Mouse (Mus musculus) heart, embryonic 12.5 days (tissue): ENCODE data around the gene Lin28a. TPM values are rescaled to one million over a fixed set of nuclear protein-coding genes. Genes with fewer than 3 reads are reported as not detected.
A peak's percentile ranks its signal among the peaks of the same experiment; 100 is the strongest.

ENCODE experiments used
- ATAC-seq: fragments of 200-750 bp; cut with Nextera tagmentation; 2 replicates; pipeline ENCODE4 v1.8.0; 2017; ENCODE audit warnings: moderate TSS enrichment, moderate library complexity; ENCODE audit not compliant: insufficient number of reproducible peaks, low FRiP score
- H3K27ac ChIP-seq: fragments of 300-500 bp; sonication (generic); 2 replicates; pipeline ENCODE4 v1.5.1; 2016; ENCODE audit warnings: mild to moderate bottlenecking, moderate library complexity; ENCODE audit not compliant: poor library complexity, severe bottlenecking
- H3K27me3 ChIP-seq: fragments of 300-500 bp; sonication (generic); replicated peaks from 2 replicates; pipeline ENCODE4 v1.6.1; 2016; ENCODE audit warnings: mild to moderate bottlenecking, moderate library complexity
- H3K36me3 ChIP-seq: fragments of 300-500 bp; sonication (generic); 2 replicates; pipeline ENCODE4 v1.6.1; 2016; ENCODE audit warnings: mild to moderate bottlenecking, moderate library complexity
- H3K4me1 ChIP-seq: fragments of 300-500 bp; sonication (generic); replicated peaks from 2 replicates; pipeline ENCODE4 v1.6.1; 2016; ENCODE audit warnings: mild to moderate bottlenecking
- H3K4me2 ChIP-seq: fragments of 300-500 bp; sonication (generic); 2 replicates; pipeline ENCODE4 v1.6.1; 2016; ENCODE audit warnings: mild to moderate bottlenecking, moderate library complexity
- H3K4me3 ChIP-seq: fragments of 300-500 bp; sonication (generic); 2 replicates; pipeline ENCODE4 v1.5.1; 2016; ENCODE audit warnings: mild to moderate bottlenecking
- H3K9ac ChIP-seq: fragments of 300-500 bp; sonication (generic); 2 replicates; pipeline ENCODE4 v1.6.1; 2016; ENCODE audit warnings: mild to moderate bottlenecking, moderate library complexity
- H3K9me3 ChIP-seq: fragments of 300-500 bp; sonication (generic); replicated peaks from 2 replicates; pipeline ENCODE4 v1.6.1; 2016; ENCODE audit warnings: mild to moderate bottlenecking, moderate library complexity
- WGBS: fragments of 180-500 bp; shearing (Covaris S2); methylation state at CpG from one replicate; pipeline ENCODE4 v1.1.7; 2016; 5-methylcytosine and 5-hydroxymethylcytosine counted together
- polyA plus RNA-seq: library from polyadenylated mRNA; unstranded; fragments of >200 nt; fragmentation: Nextera tagmentation; extraction: Ambion mirVana; gene quantifications from 2 replicates; pipeline ENCODE4 v1.2.1, GENCODE M21; 2016

Gene Lin28a
- 0.64 and 0.99 TPM in 2 replicates for polyA plus RNA-seq

DNA sequence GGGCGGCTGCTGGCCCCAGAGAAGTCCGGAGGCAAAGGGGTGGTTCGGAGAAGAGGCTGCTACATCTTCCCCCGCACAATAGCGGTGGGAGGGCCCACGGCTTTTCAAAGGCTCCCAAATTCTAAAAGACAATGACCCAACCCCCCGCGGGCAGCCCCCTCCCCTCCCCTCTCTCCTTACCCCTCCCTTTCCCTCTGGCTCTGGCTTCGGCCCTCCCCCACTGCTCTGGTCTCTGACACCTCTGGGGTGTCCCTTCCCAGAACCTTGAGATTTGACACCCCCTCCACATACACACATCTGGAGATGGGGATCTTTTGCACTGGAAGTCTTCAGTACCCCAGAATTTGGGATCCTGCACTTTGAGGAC, at the start of gene Lin28a:
Lin28a (minus strand) TSS at position 63 of the 367 bp plus-strand sequence.
- peaks cover 42% of the 10 kb centered on the region for H3K27me3 ChIP-seq
- H3K27ac ChIP-seq, result no peak within 1 kb of the TSS
- peak within 1 kb of the TSS; percentile 39 for H3K4me3 ChIP-seq
- WGBS, result 0% methylated on average over 9 of the region's 9 CpGs
- H3K4me2 ChIP-seq, result peak within 1 kb of the TSS; percentile 68
- peaks cover 47% of the 10 kb centered on the region for H3K4me1 ChIP-seq
- H3K9me3 ChIP-seq, result no peaks in the 10 kb centered on the region
- no peaks in the 10 kb centered on the region for H3K36me3 ChIP-seq
- no peak within 1 kb of the TSS for H3K9ac ChIP-seq
- ATAC-seq, result no peak

GRCm38 (mm10) chr4:134067833-134068544, 49.3 kb upstream of the Lin28a start:
- H3K4me3 ChIP-seq, result no peak overlapping the region
- H3K9me3 ChIP-seq, result no peaks in the 10 kb centered on the region
- H3K36me3 ChIP-seq, result no peaks in the 10 kb centered on the region
- H3K27ac ChIP-seq, result no peak overlapping the region
- peaks cover 41% of the 10 kb centered on the region for H3K27me3 ChIP-seq
- ATAC-seq, result no peak
- H3K4me2 ChIP-seq, result no peak overlapping the region
- WGBS, result 75% methylated on average over 7 of the region's 7 CpGs
- peaks cover 8% of the 10 kb centered on the region; the same call in 1 of the 2 replicates for H3K4me1 ChIP-seq
- H3K9ac ChIP-seq, result no peak overlapping the region

DNA sequence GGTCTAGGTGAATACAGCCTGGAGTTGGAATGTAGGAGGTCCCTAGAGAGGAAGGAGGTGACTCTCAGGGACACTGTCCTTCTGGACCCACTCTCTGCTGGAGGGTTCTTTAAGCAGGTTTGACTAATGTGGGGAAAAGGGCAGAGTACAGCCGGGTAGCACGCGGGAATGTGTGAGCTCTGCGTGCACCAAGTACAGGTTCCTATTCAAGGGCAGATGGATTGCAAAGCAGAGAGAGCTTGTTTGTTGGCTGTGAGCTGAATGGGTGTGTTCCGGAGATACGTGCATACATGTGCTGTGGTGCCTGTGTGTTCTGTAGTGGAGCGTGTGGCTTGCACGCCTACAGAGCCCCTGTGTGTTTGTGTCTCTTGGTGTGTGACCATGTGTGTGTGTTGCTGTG, 48.7 kb upstream of the Lin28a start:
- no peak overlapping the region for H3K4me3 ChIP-seq
- H3K27ac ChIP-seq, result no peak overlapping the region
- H3K36me3 ChIP-seq, result no peaks in the 10 kb centered on the region
- ATAC-seq, result no peak; the same call in 1 of the 2 replicates
- no peaks in the 10 kb centered on the region for H3K9me3 ChIP-seq
- peaks cover 8% of the 10 kb centered on the region; the same call in 1 of the 2 replicates for H3K4me1 ChIP-seq
- no peak overlapping the region for H3K4me2 ChIP-seq
- 91% methylated on average over 8 of the region's 8 CpGs for WGBS
- no peak overlapping the region for H3K9ac ChIP-seq
- peaks cover 48% of the 10 kb centered on the region for H3K27me3 ChIP-seq

GRCm38 (mm10) chr4:134065431-134066004, 46.9 kb upstream of the Lin28a start:
- Histone ChIP-seq H3K4me3 (peak overlapping the region; percentile 15; the same call in 1 of the 2 replicates), H3K9me3 (no peaks in the 10 kb centered on the region), H3K4me1 (peaks cover 9% of the 10 kb centered on the region; the same call in 1 of the 2 replicates), H3K27me3 (peaks cover 63% of the 10 kb centered on the region), H3K27ac (no peak overlapping the region), H3K36me3 (no peaks in the 10 kb centered on the region), H3K4me2 (peak overlapping the region; percentile 19; the same call in 1 of the 2 replicates), H3K9ac (no peak overlapping the region)
- 23% methylated on average over 23 of the region's 23 CpGs for WGBS
- no peak for ATAC-seq

DNA sequence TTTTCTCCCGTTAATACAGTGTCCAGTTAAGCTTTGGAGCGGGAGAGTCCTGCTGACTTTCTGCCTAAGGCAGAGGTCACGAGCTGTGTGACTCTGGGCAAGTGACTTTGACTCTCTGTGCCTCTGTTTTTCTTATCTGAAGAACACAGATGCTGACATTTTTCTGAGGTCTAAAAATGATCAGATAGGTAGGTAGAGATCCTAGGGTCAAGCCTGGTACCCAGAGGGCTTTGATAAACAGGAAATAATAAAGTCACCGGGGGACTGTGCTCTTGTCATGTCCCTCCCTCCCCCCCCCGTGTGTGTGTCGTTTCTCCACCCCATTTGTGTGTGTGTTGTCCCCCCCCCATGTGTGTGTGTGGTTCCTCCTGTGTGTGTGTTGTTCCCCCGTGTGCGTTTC, 43.9 kb upstream of the Lin28a start:
- H3K27ac ChIP-seq, result no peak overlapping the region
- H3K9me3 ChIP-seq, result no peaks in the 10 kb centered on the region
- H3K9ac ChIP-seq, result no peak overlapping the region
- 54% methylated on average over 8 of the region's 8 CpGs for WGBS
- no peak overlapping the region for H3K4me2 ChIP-seq
- ATAC-seq, result no peak
- H3K4me3 ChIP-seq, result no peak overlapping the region
- H3K36me3 ChIP-seq, result no peaks in the 10 kb centered on the region
- H3K4me1 ChIP-seq, result peaks cover 12% of the 10 kb centered on the region; the same call in 1 of the 2 replicates
- peaks cover 80% of the 10 kb centered on the region for H3K27me3 ChIP-seq

DNA sequence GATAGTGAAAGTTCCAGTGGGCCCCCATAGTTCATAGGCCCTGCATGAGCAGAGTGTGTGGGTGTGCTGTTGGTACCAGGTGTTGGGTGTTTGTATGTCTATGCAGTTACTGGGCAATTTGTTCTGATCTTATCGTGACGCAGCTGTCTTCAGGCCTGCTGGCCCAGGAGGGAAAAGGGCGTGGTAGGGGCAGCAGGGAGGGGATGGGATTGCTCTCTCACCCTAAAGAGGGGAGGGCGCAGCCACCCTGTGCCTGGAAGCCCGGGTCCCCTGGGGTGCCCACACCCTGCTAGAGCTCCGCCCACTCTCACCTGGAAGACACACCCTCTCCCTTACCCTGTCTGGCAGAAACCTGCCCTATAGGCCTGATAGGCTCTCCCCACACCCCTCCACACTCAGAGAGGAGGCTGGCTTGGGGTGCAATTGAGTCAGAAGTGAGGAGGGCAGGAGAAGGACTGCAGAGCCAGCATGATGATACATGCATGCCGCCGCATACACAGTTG, 43.4 kb upstream of the Lin28a start:
- H3K36me3 ChIP-seq, result no peaks in the 10 kb centered on the region
- H3K4me1 ChIP-seq, result peaks cover 12% of the 10 kb centered on the region; the same call in 1 of the 2 replicates
- 48% methylated on average over 8 of the region's 8 CpGs for WGBS
- 0 out of 2 replicates have a peak, but pooled peaks have one; percentile 33 for ATAC-seq
- no peak overlapping the region for H3K27ac ChIP-seq
- peaks cover 75% of the 10 kb centered on the region for H3K27me3 ChIP-seq
- no peak overlapping the region for H3K4me2 ChIP-seq
- H3K4me3 ChIP-seq, result no peak overlapping the region
- no peak overlapping the region for H3K9ac ChIP-seq
- no peaks in the 10 kb centered on the region for H3K9me3 ChIP-seq

GRCm38 (mm10) chr4:134061166-134061830, 42.7 kb upstream of the Lin28a start:
- no peak for ATAC-seq
- Histone ChIP-seq H3K4me1 (peaks cover 12% of the 10 kb centered on the region; the same call in 1 of the 2 replicates), H3K36me3 (no peaks in the 10 kb centered on the region), H3K4me3 (no peak overlapping the region), H3K9me3 (no peaks in the 10 kb centered on the region), H3K27me3 (peaks cover 68% of the 10 kb centered on the region), H3K4me2 (no peak overlapping the region), H3K9ac (no peak overlapping the region), H3K27ac (no peak overlapping the region)
- 51% methylated on average over 18 of the region's 18 CpGs for WGBS

- no peaks in the 10 kb centered on the region for H3K9me3 ChIP-seq
- H3K9ac ChIP-seq, result 0 out of 2 replicates have a peak within 1 kb of the TSS, but pooled peaks have one; percentile 6
- H3K27me3 ChIP-seq, result peaks cover 59% of the 10 kb centered on the region
- 32% methylated on average over 28 of the region's 28 CpGs for WGBS
- no peak within 1 kb of the TSS for H3K27ac ChIP-seq
- peak within 1 kb of the TSS; percentile 19; the same call in 1 of the 2 replicates for H3K4me2 ChIP-seq
- ATAC-seq, result no peak
- H3K4me3 ChIP-seq, result no peak within 1 kb of the TSS
- no peaks in the 10 kb centered on the region for H3K36me3 ChIP-seq
- H3K4me1 ChIP-seq, result peaks cover 8% of the 10 kb centered on the region; the same call in 1 of the 2 replicates
Observed at GRCm38 (mm10) chr4:134060135-134060865, 41.7 kb upstream of the Lin28a start, which contains the start of gene Crybg2. TSS of gene Crybg2 (plus strand) at chr4:134060815.

DNA sequence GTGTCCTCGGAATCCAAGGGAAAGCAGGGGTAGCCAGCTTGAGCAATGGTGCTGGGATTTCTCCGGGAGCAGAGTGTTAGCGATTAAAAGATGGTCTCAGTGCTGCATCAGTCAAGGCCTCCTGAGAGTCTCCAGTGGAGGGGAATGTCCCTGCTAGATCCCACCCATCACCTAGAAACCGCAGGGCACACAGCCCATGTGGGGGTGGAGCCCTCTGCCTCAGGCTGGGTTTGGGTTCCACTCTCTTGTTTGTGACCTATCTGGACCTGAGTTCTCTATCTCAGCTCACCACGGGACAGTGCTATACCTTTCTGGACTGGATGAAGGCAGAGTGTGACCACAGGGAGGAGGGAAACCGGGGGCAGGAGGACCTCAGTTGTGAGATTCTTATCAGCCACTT, 40.3 kb upstream of the Lin28a start:
- WGBS, result 71% methylated on average over 6 of the region's 6 CpGs
- ATAC-seq, result no peak
- Histone ChIP-seq H3K4me2 (no peak overlapping the region), H3K36me3 (no peaks in the 10 kb centered on the region), H3K9ac (no peak overlapping the region), H3K27ac (no peak overlapping the region), H3K4me1 (0 out of 2 replicates have a peak, but pooled peaks cover 4% of the 10 kb centered on the region), H3K9me3 (no peaks in the 10 kb centered on the region), H3K4me3 (0 out of 2 replicates have a peak overlapping the region, but pooled peaks have one; percentile 12), H3K27me3 (peaks cover 47% of the 10 kb centered on the region)

DNA sequence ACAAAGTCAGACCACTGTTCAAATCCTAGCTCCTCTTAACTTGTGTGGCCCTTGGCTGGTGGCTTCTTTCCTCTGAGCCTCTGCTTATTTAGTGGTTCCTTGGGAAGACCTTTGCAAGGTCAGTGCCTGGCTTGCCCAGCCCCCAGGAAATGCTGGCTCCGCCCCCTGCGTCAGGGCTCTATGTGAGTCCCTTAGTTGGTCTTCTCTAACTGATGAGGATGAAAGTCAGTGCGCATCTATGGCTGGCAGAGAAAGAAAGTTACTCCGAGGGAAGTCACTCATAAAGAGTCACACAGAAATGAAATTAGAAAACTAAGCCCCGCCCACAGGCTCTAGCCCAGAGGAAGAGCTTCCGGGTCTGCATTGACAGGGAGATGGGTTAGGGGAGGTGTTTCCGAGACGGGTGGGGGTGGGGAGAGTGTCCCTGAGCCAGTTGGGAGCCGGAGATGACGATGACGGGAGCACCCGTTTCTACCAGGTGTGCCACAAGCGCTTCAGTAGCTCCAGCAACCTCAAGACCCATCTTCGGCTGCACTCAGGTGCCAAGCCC, 39.6 kb upstream of the Lin28a start:
- H3K9me3 ChIP-seq, result no peaks in the 10 kb centered on the region
- H3K4me2 ChIP-seq, result peak overlapping the region; percentile 44
- H3K4me1 ChIP-seq, result 0 out of 2 replicates have a peak, but pooled peaks cover 4% of the 10 kb centered on the region
- no peaks in the 10 kb centered on the region for H3K36me3 ChIP-seq
- H3K4me3 ChIP-seq, result peak overlapping the region; percentile 12
- peaks cover 47% of the 10 kb centered on the region for H3K27me3 ChIP-seq
- H3K9ac ChIP-seq, result no peak overlapping the region
- no peak overlapping the region for H3K27ac ChIP-seq
- WGBS, result 20% methylated on average over 14 of the region's 14 CpGs
- no peak for ATAC-seq
